Mouse (Mus musculus) lung, postnatal 0 days (tissue): ENCODE measurements at regions not wholly inside any gene's neighbourhood (a gene's known extent, or its start where the extent isn't known, plus 50 kb on each side); places are given as distances from the start of the nearest gene placed in this dataset.

Experiments used
- CTCF ChIP-seq: IDR thresholded peaks from 2 replicates; pipeline ENCODE4 v1.5.1; 2016; ENCODE audit warnings: antibody characterized with exemption, mild to moderate bottlenecking
- EP300 ChIP-seq: IDR thresholded peaks from 2 replicates; pipeline ENCODE4 v1.6.1; 2016; ENCODE audit warnings: antibody characterized with exemption, mild to moderate bottlenecking, control low read depth

DNA sequence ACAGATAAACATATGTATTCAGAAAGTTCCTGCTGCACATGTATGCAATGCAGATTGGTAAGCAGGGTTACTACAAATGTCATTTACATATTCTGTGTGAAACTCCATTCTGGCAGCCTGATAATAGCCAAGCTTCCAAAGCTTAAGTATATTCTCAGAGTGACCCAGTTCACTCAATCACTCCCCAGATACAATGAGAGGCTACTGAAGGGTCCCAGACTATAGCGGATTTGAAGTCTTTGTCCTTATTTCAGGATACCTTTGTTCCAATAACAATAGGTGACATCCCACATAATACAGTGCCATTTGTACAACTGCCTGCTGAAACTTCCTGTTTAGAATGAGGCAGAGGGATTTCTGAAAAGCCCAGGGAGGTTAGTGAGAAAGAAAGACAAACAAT is 132.5 kb upstream of the Klf6 start:
- no peak for TF ChIP-seq CTCF
- no peak for TF ChIP-seq EP300
